Mouse (Mus musculus) right cerebral cortex, postnatal 4 days (tissue): ENCODE measurements around the gene Mpzl1.
"Not testable (repeated sequence)": the region's sequence is repeated elsewhere in the genome, so short reads cannot be mapped to it uniquely, and the experiment has no call there.

Experiments
- DNase-seq: peaks from one replicate; pipeline ENCODE4 v3.0.0-alpha.2; 2022

The Mpzl1 gene

DNA sequence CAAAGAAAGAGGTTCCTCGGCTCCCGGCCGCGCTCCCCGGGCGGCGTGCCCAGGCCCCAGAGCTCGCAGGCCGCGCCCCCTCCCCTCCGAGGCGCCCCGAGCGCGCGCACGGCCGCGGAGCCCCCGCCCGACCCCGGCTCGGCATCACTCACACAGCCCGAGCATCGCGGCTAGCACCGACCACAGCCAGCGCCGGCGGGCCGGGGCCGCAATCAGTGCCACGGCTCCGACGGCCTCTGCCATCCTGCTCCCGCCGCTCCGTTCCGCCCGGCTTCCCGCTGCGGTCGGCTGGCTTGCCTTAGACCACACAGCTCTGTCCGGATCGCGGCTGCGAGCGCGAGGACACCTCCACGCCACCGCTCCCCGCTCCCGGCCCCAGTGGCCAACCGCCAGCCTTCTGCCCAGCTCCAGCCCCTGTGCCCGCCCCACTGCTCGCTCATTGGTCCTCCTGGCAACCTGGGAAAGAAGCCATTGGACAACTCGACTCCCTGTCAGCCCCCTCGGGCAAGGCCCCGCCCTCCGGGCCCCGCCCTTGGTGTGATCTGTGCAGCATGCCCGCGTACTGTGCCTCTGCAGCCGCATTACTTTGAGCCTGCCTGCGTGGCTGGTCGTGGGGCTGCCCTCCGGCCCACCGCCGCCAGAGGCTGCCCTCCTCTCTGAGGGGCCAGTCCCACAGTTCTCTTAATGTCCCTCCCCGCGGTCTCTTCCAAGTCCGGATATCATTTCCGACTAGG is at the start of gene Mpzl1:
Gene Mpzl1 (minus strand): TSS at position 388 of the 734 bp plus-strand sequence.
- DNase-seq, result peak; percentile 98

DNA sequence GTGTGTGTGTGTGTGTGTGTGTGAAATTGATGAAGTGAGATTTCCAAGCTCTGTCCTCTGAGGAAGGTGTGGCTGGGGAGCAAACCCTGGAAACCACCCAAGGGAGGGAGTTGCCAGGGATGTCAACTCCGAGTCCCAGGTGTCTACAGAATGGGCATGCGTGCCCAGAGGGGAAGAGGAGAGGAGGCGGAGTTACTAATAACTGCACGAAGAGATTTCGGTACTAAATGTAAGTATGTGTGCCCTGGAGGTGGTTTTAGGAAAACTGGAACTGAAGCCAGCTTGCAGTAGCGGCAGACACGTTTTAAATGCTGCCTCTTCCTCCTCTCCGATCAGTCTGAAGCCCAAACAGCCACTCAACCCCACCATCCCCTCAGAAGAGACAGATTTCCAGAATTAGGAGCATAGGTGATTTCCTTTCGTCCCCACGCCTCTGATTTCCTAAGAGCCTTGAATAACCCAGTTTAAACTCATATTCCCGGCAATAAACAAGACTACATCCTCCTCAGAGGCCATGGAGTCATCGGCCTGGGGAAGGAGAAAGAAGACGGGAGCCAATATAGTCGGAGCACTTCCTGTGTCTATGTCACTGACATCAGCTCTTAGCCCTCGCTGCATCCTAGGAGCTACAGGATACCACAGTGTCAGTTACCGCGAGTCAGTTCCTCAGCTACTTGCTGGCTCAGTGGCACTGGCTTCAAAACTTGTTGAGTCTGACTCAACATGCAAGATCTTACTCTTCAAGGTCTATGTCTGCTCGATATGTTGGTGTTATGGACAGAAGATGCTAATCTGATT is 47.9 kb upstream of the Mpzl1 start:
- no peak for DNase-seq

DNA sequence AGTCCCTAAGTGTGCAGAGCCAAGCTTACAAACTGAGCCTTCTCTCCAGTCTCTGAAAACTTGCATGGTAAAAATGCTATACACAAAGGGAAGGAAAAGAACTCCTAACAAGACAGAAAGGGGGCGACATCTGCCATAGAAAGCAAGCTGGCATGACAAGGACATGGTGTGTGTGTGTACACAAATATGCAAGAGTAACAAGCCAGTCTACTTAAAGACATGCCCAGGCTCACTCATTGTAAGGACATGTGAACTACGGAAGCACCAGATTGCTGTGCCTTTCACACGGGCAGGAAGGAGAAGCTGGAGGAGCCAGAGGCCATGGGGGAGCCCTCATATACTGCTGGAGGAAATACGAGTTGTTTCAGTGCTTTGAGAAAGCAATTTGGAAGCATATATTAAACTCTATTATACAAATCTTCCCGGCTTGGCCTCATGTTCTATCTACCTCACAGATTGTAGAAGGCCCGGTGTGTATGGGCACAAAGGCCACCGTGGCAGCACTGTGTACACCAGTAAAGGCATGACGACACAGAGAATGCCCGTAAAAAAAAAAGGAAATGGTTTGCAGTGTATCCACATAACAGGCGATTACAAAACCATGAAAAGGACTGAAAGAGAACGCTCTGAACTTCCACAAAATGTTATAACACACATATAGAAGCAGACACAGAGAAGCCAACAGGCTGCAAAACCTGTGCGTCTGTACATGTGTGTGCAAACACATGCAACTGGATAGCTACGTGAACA is 46.9 kb upstream of the Mpzl1 start:
- no peak for DNase-seq

DNA sequence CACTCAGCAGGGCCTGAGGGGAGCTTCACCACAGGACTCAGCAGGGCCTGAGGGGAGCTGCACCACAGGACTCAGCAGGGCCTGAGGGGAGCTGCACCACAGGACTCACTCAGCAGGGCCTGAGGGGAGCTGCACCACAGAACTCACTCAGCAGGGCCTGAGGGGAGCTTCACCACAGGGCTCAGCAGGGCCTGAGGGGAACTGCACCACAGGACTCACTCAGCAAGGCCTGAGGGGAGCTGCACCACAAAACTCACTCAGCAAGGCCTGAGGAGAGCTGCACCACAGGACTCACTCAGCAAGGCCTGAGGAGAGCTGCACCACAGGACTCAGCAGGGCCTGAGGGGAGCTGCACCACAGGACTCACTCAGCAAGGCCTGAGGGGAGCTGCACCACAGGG is 45.7 kb upstream of the Mpzl1 start:
- not testable (repeated sequence) for DNase-seq

DNA sequence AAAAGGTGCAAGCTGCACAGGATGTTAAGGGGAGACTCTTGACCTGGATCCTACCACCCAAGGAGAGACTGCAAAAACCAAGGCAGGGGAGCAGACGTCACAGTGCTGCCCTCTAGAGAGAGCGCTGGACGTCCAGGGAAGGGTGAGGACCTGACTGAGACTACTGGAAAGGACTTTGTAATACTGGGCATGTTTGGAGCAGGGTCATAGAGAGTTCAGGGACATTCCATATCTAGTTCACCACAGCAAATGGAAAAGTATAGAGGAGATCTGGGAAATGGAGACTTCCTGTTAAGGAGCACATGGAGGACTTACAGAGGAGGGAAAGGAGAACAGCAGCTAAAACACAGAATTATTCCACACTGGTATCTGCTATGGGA is 45.3 kb upstream of the Mpzl1 start:
- no peak for DNase-seq

DNA sequence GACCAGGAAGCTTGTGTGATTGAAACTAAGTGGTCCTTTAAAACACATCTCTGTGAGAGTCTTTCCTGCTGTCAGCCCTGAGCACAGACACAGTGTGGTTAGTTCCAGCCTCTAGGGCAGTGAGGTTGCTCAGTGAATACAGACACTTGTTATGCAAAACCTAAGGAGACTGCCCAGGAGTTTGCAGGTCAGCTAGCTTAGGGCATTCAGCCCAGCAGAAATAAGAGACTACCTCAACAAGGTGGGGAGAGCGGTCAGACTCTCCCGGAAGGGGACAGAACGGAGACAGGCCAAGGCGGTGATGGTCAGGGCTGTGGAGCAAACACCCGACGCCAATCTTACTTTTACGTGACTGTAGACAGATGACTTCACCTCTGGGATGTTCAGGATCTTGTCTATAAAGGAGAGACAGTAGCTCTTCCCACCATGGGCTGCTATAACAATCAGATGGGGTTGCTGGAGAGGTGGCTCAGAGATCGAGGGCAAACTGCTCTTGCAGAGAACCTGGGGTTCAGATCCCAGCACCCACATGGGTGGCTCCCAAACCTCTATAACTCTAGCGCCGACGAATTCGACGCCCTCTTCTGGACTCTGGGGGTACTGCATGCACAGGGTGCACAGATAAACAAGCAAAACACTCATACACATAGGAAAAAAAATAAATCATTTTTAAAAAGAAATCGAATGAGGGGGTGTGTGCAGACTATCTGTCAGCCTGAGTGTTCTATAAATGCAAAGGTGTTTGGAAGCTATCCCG is 44.7 kb upstream of the Mpzl1 start:
- DNase-seq, result no peak

DNA sequence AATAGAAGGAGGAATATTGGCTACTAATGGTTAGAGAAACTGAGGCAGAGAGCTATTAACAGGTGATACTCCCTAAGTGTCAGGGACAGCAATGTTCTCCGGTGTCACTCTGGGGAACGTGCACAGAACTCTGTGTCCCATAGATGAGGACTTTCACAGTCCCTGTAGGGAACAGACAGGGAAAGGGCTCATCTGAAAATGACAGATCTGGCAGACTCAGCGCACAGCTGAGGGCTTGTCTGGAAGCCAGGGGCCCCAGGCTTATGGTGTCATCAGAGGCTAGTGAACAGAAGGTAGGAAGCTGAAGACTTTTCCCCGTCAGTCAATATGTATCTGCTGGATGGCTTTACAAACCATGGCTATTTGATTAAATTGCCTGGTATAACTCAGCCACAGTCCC is 43.2 kb upstream of the Mpzl1 start:
- DNase-seq, result no peak

DNA sequence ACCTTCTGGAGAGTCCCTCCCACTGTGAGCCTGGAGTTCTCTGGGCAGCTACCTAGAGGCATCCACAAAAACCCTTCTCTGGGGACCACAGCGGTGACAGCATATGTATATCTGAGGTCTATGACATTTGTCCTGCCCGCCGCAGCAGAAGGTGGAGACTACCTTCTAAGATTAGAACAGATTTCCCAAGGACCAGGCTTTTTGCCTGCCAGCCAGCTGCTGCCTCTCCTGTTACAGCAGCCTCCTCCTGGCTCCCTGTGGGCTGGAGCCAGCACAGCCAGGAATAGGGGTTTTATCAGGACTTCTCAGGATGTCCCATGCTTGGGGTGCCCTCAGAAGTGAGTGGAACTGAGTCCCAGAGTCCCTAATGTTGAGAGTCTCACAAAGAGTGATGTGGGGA is 42.7 kb upstream of the Mpzl1 start:
- DNase-seq, result no peak

DNA sequence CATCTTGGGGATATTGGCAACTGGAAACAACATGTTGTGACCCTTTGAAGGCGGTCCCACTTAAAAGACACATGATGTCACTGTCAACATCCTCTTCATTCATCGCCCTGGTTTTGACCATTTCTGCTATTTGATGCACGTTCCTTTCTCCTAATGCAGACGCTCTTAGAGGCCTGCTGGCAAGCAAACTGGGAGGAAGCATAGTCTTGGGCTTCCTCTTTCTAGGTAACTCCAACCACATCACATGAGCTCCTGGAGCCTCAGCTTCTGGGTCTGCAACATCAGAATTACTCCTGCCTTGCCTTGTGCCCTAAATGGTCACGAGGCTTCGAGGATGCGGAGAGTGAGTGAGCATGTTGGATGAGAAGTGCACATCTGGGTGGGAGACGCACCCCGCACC is 40.8 kb upstream of the Mpzl1 start:
- DNase-seq, result no peak

DNA sequence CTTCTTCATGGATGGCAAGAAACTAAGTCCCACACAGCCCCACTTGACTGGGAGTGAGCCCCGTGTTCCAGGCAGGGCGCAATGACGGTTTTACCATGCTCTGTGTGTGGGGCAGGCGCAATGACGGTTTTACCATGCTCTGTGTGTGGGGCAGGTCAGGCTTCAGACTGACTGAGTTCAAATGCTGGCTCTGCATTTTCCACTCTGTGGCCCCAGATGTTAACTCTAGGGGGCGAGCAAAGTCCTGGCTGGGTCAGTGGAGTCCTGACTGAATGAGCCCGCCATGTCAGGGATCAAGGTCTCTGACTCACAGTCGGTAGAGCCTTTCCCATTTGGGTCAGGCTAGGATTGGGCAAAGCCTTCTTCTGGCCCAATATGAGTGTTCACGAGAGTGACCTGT is 38.0 kb upstream of the Mpzl1 start:
- DNase-seq, result no peak

DNA sequence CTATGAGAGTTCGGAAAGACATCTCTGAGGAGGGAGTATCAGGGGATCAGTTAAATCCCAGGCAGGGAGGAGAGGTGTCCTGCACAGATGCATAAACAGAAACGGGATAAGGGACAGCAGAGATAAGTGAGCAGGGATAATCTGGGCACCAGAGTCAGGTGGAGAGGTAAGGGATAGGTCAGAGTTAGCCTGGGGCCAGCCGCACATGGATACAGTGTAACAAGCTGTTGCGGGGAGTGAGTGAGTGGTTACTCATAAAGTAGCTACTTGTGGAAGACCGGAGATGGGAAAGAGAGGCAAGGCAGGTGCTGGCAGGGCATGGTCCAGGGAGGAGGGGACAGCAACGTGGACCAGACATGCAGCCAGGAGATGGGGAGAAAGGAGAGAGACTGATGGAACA is 35.7 kb upstream of the Mpzl1 start:
- no peak for DNase-seq

DNA sequence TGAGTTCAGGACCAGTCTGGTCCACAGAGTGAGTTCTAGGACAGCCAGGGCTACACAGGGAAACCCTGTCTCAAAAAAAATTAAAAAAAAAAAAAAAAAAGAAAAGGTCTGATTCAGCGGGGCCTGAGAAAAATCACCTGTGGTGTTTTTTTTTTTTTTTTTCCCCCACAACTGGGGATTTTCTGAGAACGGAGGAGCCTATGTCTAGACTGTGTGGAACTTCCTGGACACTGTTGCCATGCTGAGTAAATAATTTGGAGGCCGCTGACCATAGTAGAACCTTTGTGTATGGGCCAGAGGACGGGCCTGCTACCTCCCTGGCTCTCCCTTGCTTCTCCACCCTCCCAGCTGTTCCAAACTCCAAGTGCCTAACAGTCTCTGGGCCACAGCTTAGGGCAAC is 34.6 kb upstream of the Mpzl1 start:
- DNase-seq, result no peak

DNA sequence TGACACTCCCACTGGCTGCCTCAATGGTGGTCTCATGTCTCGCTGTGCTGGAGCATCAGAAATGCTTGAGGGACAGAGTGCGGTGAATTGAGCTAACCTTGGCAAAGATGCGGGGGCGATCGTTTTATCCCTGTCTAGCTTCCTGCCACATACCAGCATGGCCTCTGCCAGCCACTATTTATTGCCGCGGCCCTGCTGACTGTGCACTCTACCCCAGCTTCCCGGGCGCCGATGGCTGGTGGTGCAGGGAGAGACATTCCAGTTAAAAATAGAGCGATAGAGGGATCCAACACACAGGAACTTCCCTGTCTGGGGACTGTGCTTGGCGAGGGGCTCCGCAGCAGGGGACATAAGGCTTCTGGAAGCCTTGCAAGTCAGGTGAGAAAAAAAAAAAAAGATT is 33.0 kb upstream of the Mpzl1 start:
- DNase-seq, result no peak

DNA sequence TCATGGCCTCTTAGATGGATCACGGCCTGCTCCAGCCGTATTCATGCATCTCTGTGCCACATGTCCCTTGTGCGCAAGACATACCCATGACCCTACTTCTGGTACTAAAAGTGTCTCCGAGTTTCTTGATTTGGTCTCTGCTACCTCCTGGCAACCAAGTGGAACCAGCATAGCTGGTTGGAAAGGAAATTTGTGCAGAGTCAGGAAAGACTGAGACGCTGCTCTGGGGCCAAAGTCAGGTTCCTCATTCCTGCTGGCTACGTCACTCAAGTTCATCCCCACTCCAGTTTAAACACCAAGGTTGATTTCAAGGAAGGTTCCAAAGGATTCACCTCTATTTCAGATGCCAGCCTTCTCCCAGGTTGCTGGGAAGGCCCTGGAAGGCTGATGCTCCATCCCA is 32.6 kb upstream of the Mpzl1 start:
- no peak for DNase-seq

DNA sequence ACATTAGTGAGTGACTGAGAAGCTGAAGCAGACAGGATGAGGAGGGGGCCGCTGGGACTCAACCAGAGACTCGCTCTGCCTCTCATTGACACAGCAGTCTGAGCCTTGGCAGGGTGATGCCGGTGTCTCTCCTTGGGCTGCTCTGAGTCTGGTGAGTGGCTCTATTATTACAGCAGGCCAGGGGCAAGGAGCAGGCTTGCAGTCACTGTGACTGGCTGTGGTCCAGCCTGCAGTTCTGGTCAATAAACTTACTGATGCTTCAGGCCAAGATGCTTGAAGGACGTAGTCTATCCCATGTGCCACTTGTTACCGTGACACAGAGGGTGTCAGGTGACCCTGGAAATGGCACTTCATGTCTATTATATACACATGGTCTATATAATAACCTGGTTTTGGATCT is 31.4 kb upstream of the Mpzl1 start:
- no peak for DNase-seq

DNA sequence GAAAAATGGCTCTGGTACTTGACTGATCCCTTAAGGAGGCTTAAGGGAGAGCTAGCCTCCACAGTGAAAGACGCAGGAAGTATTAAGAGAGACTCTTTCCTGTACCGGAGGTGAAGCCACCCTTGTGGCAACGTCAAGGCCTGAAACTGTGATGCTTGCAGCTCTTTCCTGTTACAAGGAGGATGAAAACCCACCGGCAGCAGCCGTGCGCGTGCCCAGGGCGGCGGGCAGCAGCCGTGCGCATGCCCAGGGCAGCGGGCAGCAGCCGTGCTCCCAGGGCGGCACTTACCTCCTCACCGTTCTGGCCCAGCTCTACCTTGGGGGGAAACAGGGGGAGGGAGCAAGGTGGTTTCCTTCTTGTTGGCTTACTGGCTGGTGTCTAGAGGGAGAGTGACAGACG is 28.9 kb upstream of the Mpzl1 start:
- DNase-seq, result peak; percentile 19

DNA sequence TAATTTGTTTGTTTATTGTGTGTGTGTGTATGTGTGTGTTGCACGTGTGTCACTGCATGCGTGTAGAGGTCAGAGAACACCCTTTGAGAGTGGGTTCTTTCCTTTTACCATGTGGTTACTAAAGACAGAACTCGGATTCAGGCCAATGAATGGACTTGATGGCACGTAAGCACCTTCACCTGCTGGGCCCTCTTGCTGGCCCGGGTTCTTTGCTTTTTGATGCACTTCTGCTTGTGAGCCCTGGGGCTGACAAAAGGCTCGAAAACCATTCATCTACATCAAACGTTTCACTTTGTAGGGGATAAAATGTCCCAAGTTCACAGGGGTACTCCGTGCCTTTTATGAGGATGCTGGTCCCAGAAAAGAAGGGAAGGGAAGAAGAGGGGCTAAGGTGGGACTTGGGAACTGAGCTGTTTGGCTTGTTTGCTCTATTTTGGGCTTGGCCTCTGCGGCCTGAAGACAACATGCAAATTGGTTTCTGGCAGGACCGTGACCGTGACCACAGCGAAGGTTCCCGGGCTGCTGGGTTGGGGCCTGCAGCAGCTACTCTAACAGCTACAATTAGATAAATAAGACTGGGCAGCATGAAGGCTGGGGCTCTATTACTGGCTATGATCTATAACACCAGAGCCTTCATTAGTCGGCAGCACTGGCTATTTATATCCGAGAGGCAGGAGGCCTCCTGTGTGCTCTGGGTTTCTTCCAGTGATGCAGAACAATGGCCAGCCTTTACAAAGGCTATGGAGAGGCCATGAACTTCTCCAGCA is 28.3 kb upstream of the Mpzl1 start:
- no peak for DNase-seq

DNA sequence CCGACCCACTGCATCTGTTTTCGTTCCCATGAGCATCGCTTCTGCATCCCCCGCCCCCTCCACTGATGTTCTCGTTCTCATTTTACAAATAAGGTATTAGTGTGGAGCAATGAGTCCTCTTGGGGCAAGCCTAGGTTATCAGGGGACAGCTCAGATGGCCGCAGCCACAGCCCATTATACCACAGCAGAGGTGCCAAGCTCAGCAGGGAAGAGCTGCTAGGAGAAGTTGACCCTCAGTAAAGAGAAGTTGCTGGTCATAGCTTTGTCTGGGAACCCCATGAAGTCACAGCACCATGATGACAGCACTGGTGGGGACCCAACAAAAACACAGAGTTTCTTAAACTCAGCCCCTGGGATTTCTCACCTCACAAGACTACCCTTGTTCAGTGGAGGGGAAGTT is 27.4 kb upstream of the Mpzl1 start:
- no peak for DNase-seq

DNA sequence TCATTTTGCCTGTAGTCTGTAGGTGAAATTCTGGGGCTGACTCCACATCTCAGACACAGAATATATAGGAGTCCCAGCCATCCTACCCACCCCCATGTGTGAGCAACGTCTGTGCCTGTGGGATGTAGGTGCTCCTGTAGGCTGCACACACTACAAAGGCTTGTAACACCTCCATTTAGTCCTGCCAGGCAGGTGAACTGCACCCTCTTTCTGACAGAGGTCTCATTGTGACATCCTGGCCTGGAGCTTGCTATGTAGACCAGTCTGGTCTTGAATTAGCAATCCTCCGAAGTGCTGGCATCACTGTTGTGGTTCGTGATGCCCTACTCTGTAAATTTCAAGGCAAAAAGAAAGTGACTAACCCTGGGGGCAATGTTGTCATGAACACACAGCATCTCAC is 26.9 kb upstream of the Mpzl1 start:
- no peak for DNase-seq

DNA sequence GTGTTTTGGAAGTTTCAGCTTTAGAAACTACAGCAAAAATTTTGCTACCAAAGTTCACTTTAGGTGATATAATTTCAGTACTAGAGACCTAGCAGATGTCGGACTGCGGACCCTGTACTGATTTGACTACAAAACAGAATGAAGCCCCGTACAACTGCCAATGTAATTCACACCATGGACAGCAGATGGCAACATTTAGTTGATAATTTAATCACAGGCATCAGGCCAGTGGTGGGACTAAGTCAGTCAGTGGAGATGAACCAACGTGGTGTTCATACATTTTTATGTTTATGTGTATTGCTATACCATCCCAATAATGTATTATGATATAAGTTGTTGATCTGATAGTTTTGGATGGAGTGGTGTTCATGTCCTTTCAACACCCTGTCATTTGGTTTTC is 26.4 kb upstream of the Mpzl1 start:
- DNase-seq, result peak; percentile 60

DNA sequence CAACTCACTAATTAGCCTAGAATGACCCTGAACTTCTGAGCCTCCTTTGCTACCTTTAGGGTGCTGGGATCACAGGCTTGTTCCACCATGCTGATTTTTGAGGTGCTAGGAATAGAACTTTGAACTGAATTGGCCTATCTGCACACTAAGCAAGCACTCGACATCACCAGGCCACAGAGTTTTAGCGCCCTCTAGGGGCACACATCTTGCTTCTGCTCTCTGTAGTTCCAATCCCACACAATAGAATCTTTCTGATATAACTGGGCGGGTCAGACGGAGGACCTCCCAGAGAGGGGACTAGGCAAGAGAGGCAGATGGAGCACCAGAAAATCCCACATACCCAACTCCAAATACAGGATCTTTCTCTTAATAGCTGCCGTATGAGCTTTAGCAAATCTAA is 24.3 kb upstream of the Mpzl1 start:
- DNase-seq, result peak; percentile 62

DNA sequence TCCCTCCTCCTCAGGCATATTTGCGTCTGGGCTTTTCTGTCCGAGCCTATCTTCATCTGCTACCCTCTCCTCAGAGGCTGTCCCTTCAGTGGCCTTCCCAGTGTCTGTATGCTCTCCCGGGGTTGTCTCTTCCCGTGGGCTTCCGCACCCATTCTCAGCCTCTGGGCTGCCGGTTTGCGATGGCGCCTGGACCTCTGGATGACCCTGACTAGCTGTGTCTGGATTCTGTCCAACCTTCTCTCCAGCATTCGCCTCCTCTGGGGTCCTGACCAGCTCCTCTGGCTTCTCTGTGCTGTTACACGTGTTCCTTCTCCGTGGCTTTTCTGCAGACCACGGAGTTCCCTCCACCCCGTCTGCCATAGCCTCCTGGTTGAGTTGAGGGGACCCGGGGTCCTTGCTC is 21.1 kb upstream of the Mpzl1 start:
- DNase-seq, result no peak
